Mouse (Mus musculus): ENCODE results near the gene 2410004P03Rik.
"Not testable (repeated sequence)": the region's sequence is repeated elsewhere in the genome, so short reads cannot be mapped to it uniquely, and the experiment has no call there.

2410004P03Rik gene

GRCm38 (mm10) chr12:17021125-17021524 lies 9.6 kb upstream of the 2410004P03Rik start:
- not testable (repeated sequence) for DNase-seq

GRCm38 (mm10) chr12:17018468-17018867 lies 6.9 kb upstream of the 2410004P03Rik start:
- peak; percentile 35 for DNase-seq

- DNase-seq: no peak
Measured at GRCm38 (mm10) chr12:17015711-17016110, 4.2 kb upstream of the 2410004P03Rik start.

- no peak for DNase-seq
Measured at GRCm38 (mm10) chr12:17012067-17012899, 756 bp upstream of the 2410004P03Rik start.

GRCm38 (mm10) chr12:17009466-17009865 lies 2.1 kb downstream of the 2410004P03Rik start:
- DNase-seq: no peak

- DNase-seq: peak in 1 of 2 experiments; percentile 34
Measured at GRCm38 (mm10) chr12:17001211-17001610, 10.3 kb downstream of the 2410004P03Rik start.

GRCm38 (mm10) chr12:17000628-17001027 lies 10.9 kb downstream of the 2410004P03Rik start:
- peak; percentile 58 to 59 for DNase-seq

- DNase-seq: peak; percentile 94
Measured at GRCm38 (mm10) chr12:16999739-17000497, 11.6 kb downstream of the 2410004P03Rik start, which contains the start of gene Pqlc3. Gene Pqlc3, minus strand, starts transcription at chr12:17000408.

GRCm38 (mm10) chr12:16999146-16999545 lies 12.4 kb downstream of the 2410004P03Rik start:
- peak; percentile 38 to 46 for DNase-seq

GRCm38 (mm10) chr12:16996886-16997462 lies 14.6 kb downstream of the 2410004P03Rik start:
- DNase-seq: no peak

- no peak for DNase-seq
Measured at GRCm38 (mm10) chr12:16996281-16996680, 15.2 kb downstream of the 2410004P03Rik start.

GRCm38 (mm10) chr12:16994291-16994690 lies 17.2 kb downstream of the 2410004P03Rik start:
- no peak for DNase-seq

- DNase-seq: no peak
Measured at GRCm38 (mm10) chr12:16992355-16992754, 19.2 kb downstream of the 2410004P03Rik start.

GRCm38 (mm10) chr12:16991376-16991775 lies 20.2 kb downstream of the 2410004P03Rik start:
- no peak for DNase-seq

- no peak for DNase-seq
Measured at GRCm38 (mm10) chr12:16985778-16986177, 25.7 kb downstream of the 2410004P03Rik start.

GRCm38 (mm10) chr12:16977120-16977519 lies 34.4 kb downstream of the 2410004P03Rik start:
- DNase-seq: no peak

GRCm38 (mm10) chr12:16966811-16967210 lies 44.7 kb downstream of the 2410004P03Rik start:
- DNase-seq: no peak

- no peak for DNase-seq
Measured at GRCm38 (mm10) chr12:16963354-16963753, 48.2 kb downstream of the 2410004P03Rik start.

- DNase-seq: peak in 1 of 2 experiments; percentile 4
Measured at GRCm38 (mm10) chr12:16958851-16959250, 52.7 kb downstream of the 2410004P03Rik start.
